Mouse (Mus musculus): ENCODE data around the gene Actr10. TPM values are rescaled to one million over a fixed set of nuclear protein-coding genes. Genes with fewer than 3 reads are reported as not detected.

Actr10 gene
- polyA plus RNA-seq, 1 experiment = 9.4 TPM

DNA sequence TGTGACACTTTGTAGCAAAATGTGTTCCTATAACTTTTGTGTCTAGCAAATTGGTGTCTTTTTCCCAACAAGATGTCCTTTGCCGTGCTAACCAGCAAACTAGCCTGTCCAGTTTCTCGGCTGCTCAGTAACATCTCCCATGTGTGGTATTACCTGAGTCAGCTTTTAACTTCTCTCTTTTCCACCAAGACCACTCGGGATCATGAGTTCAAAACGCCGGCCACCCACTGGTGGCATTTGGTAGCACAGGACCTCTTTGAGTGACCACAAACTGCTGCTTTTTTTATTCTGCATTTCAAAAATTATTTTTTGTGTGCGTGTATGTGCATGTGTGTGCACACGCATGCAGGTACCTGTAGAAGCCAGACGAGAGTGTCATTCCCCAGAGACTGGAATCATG is 39.2 kb upstream of the Actr10 start:
- no peaks in the 10 kb centered on the region for H3K4me1 ChIP-seq (ENCODE audit: control insufficient read depth, insufficient read depth, insufficient read length)
- no peak for TF ChIP-seq POLR2A (IDR thresholded peaks at IDR 0.05; ENCODE audit: low read depth, low read length)
- no peak for TF ChIP-seq CTCF (IDR thresholded peaks at IDR 0.05; ENCODE audit: extremely low read depth, insufficient read depth, insufficient read length, insufficient replicate concordance)
- 81% methylated on average over 8 of the region's 8 CpGs for WGBS
- H3K36me3 ChIP-seq (ENCODE audit: control insufficient read depth, insufficient read depth, low read length) = peaks cover 3% of the 10 kb centered on the region; the same call in 1 of the 2 replicates
- no peak overlapping the region for H3K4me3 ChIP-seq (ENCODE audit: extremely low read depth, insufficient read depth, insufficient read length)
- no peaks in the 10 kb centered on the region for H3K27me3 ChIP-seq (ENCODE audit: control insufficient read depth, insufficient read depth, low read length)
- no peak overlapping the region for H3K27ac ChIP-seq (ENCODE audit: insufficient read depth, low read length)
- DNase-seq (ENCODE audit: low read depth in 1 of 2, low spot score in 2 of 2) = no peak

DNA sequence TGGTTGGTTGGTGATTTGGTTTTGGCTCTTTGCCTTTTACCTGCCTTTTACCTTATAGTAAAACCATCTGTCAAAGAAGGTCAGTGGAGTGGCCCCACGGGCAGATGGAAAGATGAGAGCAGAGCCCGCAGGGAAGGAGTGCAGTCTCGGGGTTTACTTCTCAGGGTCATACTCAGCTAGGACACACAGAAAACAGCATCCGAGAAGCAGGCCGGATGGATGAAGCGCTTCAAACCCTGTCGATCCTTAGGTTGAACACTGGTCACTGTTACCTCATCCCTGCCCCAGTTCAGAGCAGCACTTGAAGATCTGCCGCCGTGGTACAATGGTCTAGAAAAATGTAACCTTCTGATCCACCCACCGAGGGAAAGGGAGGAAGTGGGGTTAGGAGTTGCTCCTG is 33.2 kb upstream of the Actr10 start:
- WGBS = 95% methylated on average over 10 of the region's 10 CpGs
- no peak for DNase-seq (ENCODE audit: low read depth in 1 of 2, low spot score in 2 of 2)
- TF ChIP-seq CTCF (IDR thresholded peaks at IDR 0.05; ENCODE audit: extremely low read depth, insufficient read depth, insufficient read length, insufficient replicate concordance) (no peak), POLR2A (IDR thresholded peaks at IDR 0.05; ENCODE audit: low read depth, low read length) (no peak)

GRCm38 (mm10) chr12:70906867-70907266 is 30.8 kb upstream of the Actr10 start:
- Histone ChIP-seq H3K4me1 (ENCODE audit: control insufficient read depth, insufficient read depth, insufficient read length) (no peaks in the 10 kb centered on the region), H3K4me3 (ENCODE audit: extremely low read depth, insufficient read depth, insufficient read length) (no peak overlapping the region), H3K27me3 (ENCODE audit: control insufficient read depth, insufficient read depth, low read length) (no peaks in the 10 kb centered on the region), H3K36me3 (ENCODE audit: control insufficient read depth, insufficient read depth, low read length) (no peaks in the 10 kb centered on the region), H3K27ac (ENCODE audit: insufficient read depth, low read length) (no peak overlapping the region)
- no peak for DNase-seq (ENCODE audit: low read depth in 1 of 2, low spot score in 2 of 2)
- 90% methylated on average over 9 of the region's 9 CpGs for WGBS
- TF ChIP-seq CTCF (IDR thresholded peaks at IDR 0.05; ENCODE audit: extremely low read depth, insufficient read depth, insufficient read length, insufficient replicate concordance) (no peak), POLR2A (IDR thresholded peaks at IDR 0.05; ENCODE audit: low read depth, low read length) (no peak)

More for the DNA sequence above, 33.2 kb upstream of the Actr10 start:
- Histone ChIP-seq H3K27ac (ENCODE audit: insufficient read depth, low read length) (no peak overlapping the region), H3K27me3 (ENCODE audit: control insufficient read depth, insufficient read depth, low read length) (no peaks in the 10 kb centered on the region), H3K4me1 (ENCODE audit: control insufficient read depth, insufficient read depth, insufficient read length) (no peaks in the 10 kb centered on the region), H3K4me3 (ENCODE audit: extremely low read depth, insufficient read depth, insufficient read length) (no peak overlapping the region), H3K36me3 (ENCODE audit: control insufficient read depth, insufficient read depth, low read length) (no peaks in the 10 kb centered on the region)

DNA sequence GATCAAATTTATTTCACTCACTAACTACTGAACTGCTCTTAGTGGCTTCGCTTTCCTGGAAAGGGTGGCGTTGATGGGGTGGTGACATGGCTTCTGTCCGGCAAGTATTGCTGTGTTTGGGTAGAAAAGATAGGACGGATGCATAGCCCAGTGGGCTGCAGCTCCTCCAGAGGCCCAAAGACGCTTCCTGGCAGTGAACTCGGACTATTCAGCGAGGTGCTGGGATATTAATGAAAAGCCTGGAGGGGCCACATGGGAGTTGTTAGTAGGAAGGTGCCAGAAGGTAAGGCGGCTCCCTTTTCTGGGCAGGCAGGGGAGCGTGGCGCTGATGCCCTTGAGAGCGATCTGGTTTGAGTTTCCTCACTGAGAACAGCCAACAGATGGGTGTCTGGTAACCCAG is 30.0 kb upstream of the Actr10 start:
- H3K4me3 ChIP-seq (ENCODE audit: extremely low read depth, insufficient read depth, insufficient read length) = no peak overlapping the region
- no peak overlapping the region for H3K27ac ChIP-seq (ENCODE audit: insufficient read depth, low read length)
- H3K27me3 ChIP-seq (ENCODE audit: control insufficient read depth, insufficient read depth, low read length) = no peaks in the 10 kb centered on the region
- DNase-seq (ENCODE audit: low read depth in 1 of 2, low spot score in 2 of 2) = no peak
- no peaks in the 10 kb centered on the region for H3K4me1 ChIP-seq (ENCODE audit: control insufficient read depth, insufficient read depth, insufficient read length)
- TF ChIP-seq CTCF (IDR thresholded peaks at IDR 0.05; ENCODE audit: extremely low read depth, insufficient read depth, insufficient read length, insufficient replicate concordance) = no peak
- TF ChIP-seq POLR2A (IDR thresholded peaks at IDR 0.05; ENCODE audit: low read depth, low read length) = no peak
- 89% methylated on average over 11 of the region's 11 CpGs for WGBS
- no peaks in the 10 kb centered on the region for H3K36me3 ChIP-seq (ENCODE audit: control insufficient read depth, insufficient read depth, low read length)

GRCm38 (mm10) chr12:70908076-70908475 is 29.6 kb upstream of the Actr10 start:
- 71% methylated on average over 4 of the region's 4 CpGs for WGBS
- DNase-seq (ENCODE audit: low read depth in 1 of 2, low spot score in 2 of 2) = no peak

GRCm38 (mm10) chr12:70910241-70910720 is 27.4 kb upstream of the Actr10 start:
- Histone ChIP-seq H3K27me3 (ENCODE audit: control insufficient read depth, insufficient read depth, low read length) (no peaks in the 10 kb centered on the region), H3K4me3 (ENCODE audit: extremely low read depth, insufficient read depth, insufficient read length) (no peak overlapping the region), H3K4me1 (ENCODE audit: control insufficient read depth, insufficient read depth, insufficient read length) (no peaks in the 10 kb centered on the region), H3K27ac (ENCODE audit: insufficient read depth, low read length) (no peak overlapping the region), H3K36me3 (ENCODE audit: control insufficient read depth, insufficient read depth, low read length) (no peaks in the 10 kb centered on the region)
- peak; percentile 37 to 66 for DNase-seq (ENCODE audit: low read depth in 1 of 2, low spot score in 2 of 2)
- TF ChIP-seq POLR2A (IDR thresholded peaks at IDR 0.05; ENCODE audit: low read depth, low read length) (no peak), CTCF (IDR thresholded peaks at IDR 0.05; ENCODE audit: extremely low read depth, insufficient read depth, insufficient read length, insufficient replicate concordance) (peak; percentile 76; the same call in 1 of the 2 replicates)
- 15% methylated on average over 9 of the region's 9 CpGs for WGBS

More at GRCm38 (mm10) chr12:70908076-70908475, 29.6 kb upstream of the Actr10 start:
- Histone ChIP-seq H3K27me3 (ENCODE audit: control insufficient read depth, insufficient read depth, low read length) (no peaks in the 10 kb centered on the region), H3K4me1 (ENCODE audit: control insufficient read depth, insufficient read depth, insufficient read length) (no peaks in the 10 kb centered on the region), H3K4me3 (ENCODE audit: extremely low read depth, insufficient read depth, insufficient read length) (no peak overlapping the region), H3K36me3 (ENCODE audit: control insufficient read depth, insufficient read depth, low read length) (no peaks in the 10 kb centered on the region), H3K27ac (ENCODE audit: insufficient read depth, low read length) (no peak overlapping the region)
- TF ChIP-seq CTCF (IDR thresholded peaks at IDR 0.05; ENCODE audit: extremely low read depth, insufficient read depth, insufficient read length, insufficient replicate concordance) (no peak), POLR2A (IDR thresholded peaks at IDR 0.05; ENCODE audit: low read depth, low read length) (no peak)

GRCm38 (mm10) chr12:70911029-70911428 is 26.6 kb upstream of the Actr10 start:
- H3K36me3 ChIP-seq (ENCODE audit: control insufficient read depth, insufficient read depth, low read length) = no peaks in the 10 kb centered on the region
- H3K4me1 ChIP-seq (ENCODE audit: control insufficient read depth, insufficient read depth, insufficient read length) = no peaks in the 10 kb centered on the region
- peak; percentile 41 to 68 for DNase-seq (ENCODE audit: low read depth in 1 of 2, low spot score in 2 of 2)
- 10% methylated on average over 5 of the region's 5 CpGs for WGBS
- no peak for TF ChIP-seq POLR2A (IDR thresholded peaks at IDR 0.05; ENCODE audit: low read depth, low read length)
- peak; percentile 93 for TF ChIP-seq CTCF (IDR thresholded peaks at IDR 0.05; ENCODE audit: extremely low read depth, insufficient read depth, insufficient read length, insufficient replicate concordance)
- no peak overlapping the region for H3K27ac ChIP-seq (ENCODE audit: insufficient read depth, low read length)
- no peak overlapping the region for H3K4me3 ChIP-seq (ENCODE audit: extremely low read depth, insufficient read depth, insufficient read length)
- H3K27me3 ChIP-seq (ENCODE audit: control insufficient read depth, insufficient read depth, low read length) = no peaks in the 10 kb centered on the region
